Mouse (Mus musculus) small intestine, adult 2 months (tissue): Measurements from ENCODE around the gene Rere.

ENCODE experiments used
- CTCF ChIP-seq: fragments of 200-500 bp; IDR thresholded peaks from 2 replicates; pipeline ENCODE4 v1.5.1; 2012; ENCODE audit warnings: low read depth, mild to moderate bottlenecking, control low read depth, inconsistent platforms, low read length, moderate library complexity, mixed read lengths; ENCODE audit not compliant: insufficient replicate concordance, insufficient read length; ENCODE audit errors: extremely low read depth
- POLR2A ChIP-seq: fragments of 200-500 bp; IDR thresholded peaks from 2 replicates; pipeline ENCODE4 v1.6.1; 2012; ENCODE audit warnings: low read depth, mild to moderate bottlenecking, control low read depth, inconsistent platforms, low read length, moderate library complexity

DNA sequence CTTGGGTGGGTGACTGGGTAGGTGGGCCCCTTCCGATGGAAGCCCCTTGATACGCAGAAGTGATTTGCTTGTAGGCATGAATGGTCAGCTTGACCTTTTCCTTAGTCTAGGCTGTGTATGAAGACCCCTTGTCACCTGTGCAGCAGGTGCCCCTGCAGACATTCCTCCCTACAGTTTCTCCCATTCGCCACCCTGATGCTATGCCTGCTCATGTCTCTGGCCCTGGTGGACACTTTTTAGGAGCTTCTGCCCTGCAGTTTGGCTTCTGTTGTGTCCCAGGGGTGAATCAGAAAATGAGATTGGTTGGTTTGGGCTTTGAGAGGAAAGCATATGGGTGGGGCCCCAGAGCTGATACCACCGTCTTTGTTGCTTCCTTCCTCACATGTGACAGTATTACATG lies 343.5 kb downstream of the Rere start:
- no peak for TF ChIP-seq CTCF
- no peak for TF ChIP-seq POLR2A
